Mouse (Mus musculus): Measurements from ENCODE around the gene Cdhr3.
"Not testable (repeated sequence)": the region's sequence is repeated elsewhere in the genome, so short reads cannot be mapped to it uniquely, and the experiment has no call there.

The Cdhr3 gene

GRCm38 (mm10) chr12:33005858-33006257, 86.8 kb downstream of the Cdhr3 start:
- no peak for DNase-seq (ENCODE audit: low spot score in 2 of 2)

- no peak for DNase-seq (ENCODE audit: low spot score in 2 of 2)
Measured at GRCm38 (mm10) chr12:33003339-33003965, 89.2 kb downstream of the Cdhr3 start.

DNA sequence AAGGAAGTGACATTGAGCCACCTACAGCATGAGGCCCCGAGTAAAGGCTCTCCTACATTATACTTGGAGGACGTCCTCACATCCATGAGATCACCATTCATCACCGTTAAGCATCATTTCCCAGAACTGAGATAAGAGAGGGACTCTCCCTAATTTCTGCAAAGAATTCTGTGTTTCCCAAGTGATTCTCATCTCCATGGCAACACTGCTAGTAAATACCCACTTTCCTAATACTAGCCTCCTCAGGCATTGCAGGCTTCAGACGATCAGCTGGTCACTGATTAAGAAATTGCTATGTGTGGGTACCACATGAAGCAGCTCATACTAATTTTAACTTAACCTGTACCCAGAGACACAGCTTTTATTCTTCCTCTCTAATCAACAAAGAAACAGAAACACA, 92.3 kb downstream of the Cdhr3 start:
- no peak for DNase-seq (ENCODE audit: low spot score in 2 of 2)

DNA sequence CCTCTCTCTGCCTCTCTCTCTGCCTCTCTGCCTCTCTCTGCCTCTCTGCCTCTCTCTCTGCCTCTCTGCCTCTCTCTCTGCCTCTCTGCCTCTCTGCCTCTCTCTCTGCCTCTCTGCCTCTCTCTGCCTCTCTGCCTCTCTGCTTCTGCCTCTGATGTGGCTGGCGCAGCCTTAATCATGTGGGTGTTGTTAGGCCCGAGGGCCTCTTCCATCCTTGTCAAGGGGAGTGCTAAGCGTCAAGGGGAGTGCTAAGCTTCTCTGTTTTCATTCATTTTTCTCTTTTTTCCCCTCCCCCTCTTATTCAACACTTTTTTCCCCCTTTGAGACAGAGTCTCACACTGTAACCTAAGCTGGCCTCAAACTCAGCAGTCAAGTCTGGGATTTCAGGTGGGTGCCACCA, 92.9 kb downstream of the Cdhr3 start:
- DNase-seq (ENCODE audit: low spot score in 2 of 2): not testable (repeated sequence)

GRCm38 (mm10) chr12:32998766-32999165, 93.9 kb downstream of the Cdhr3 start:
- DNase-seq (ENCODE audit: low spot score in 2 of 2): no peak

- DNase-seq (ENCODE audit: low spot score in 2 of 2): no peak
Measured at GRCm38 (mm10) chr12:32995081-32995834, 97.4 kb downstream of the Cdhr3 start.

- DNase-seq (ENCODE audit: low spot score in 2 of 2): no peak
Measured at GRCm38 (mm10) chr12:32994081-32994480, 98.6 kb downstream of the Cdhr3 start.

GRCm38 (mm10) chr12:32989731-32990130, 102.9 kb downstream of the Cdhr3 start:
- peak; percentile 30 to 40 for DNase-seq (ENCODE audit: low spot score in 2 of 2)

DNA sequence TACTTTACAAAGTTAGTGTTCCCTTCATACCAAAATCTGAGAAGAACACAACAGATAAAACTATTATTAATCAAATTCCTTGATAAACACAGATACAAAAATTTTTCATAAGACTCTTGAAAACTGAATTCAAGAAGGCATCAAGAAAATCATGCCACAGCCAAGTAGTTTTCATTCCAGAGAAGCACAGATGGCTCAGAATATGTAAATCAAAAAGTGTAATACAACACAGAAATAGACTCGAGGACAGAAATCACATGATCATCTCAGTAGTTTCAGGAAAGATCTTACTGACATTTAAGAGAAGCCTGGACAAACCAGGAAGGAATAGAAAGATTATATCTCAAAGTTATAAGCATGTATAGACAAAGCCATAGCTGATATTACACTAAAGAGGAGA, 106.4 kb downstream of the Cdhr3 start:
- DNase-seq (ENCODE audit: low spot score in 2 of 2): no peak

Data from frontal cortex, postnatal 36 days (tissue).